Mouse (Mus musculus) WW6 (cell line): ENCODE results near the gene Parp8.

ENCODE experiments used
- DNase-seq: peaks from one replicate; pipeline ENCODE4 v3.0.0-alpha.2; 2013; ENCODE audit warnings: low read depth, low spot score

Gene Parp8

GRCm38 (mm10) chr13:117018676-117019075 lies 6.7 kb downstream of the Parp8 start:
- no peak for DNase-seq

- DNase-seq = no peak
Observed at GRCm38 (mm10) chr13:117013516-117013915, 11.8 kb downstream of the Parp8 start.

GRCm38 (mm10) chr13:117012031-117012430 lies 13.3 kb downstream of the Parp8 start:
- no peak for DNase-seq

- no peak for DNase-seq
Observed at GRCm38 (mm10) chr13:117010143-117010542, 15.2 kb downstream of the Parp8 start.

- DNase-seq = no peak
Observed at GRCm38 (mm10) chr13:117008021-117009015, 17.0 kb downstream of the Parp8 start.

- DNase-seq = no peak
Observed at GRCm38 (mm10) chr13:117007566-117007965, 17.8 kb downstream of the Parp8 start.

- DNase-seq = no peak
Observed at GRCm38 (mm10) chr13:117006638-117007037, 18.7 kb downstream of the Parp8 start.

- DNase-seq = no peak
Observed at GRCm38 (mm10) chr13:117000493-117000892, 24.8 kb downstream of the Parp8 start.

GRCm38 (mm10) chr13:116991560-116991959 lies 33.8 kb downstream of the Parp8 start:
- DNase-seq = no peak

GRCm38 (mm10) chr13:116990327-116990726 lies 35.0 kb downstream of the Parp8 start:
- no peak for DNase-seq

GRCm38 (mm10) chr13:116988706-116989105 lies 36.6 kb downstream of the Parp8 start:
- no peak for DNase-seq

- DNase-seq = no peak
Observed at GRCm38 (mm10) chr13:116988208-116988607, 37.1 kb downstream of the Parp8 start.

- DNase-seq = no peak
Observed at GRCm38 (mm10) chr13:116987284-116987683, 38.1 kb downstream of the Parp8 start.

GRCm38 (mm10) chr13:116986658-116987057 lies 38.7 kb downstream of the Parp8 start:
- DNase-seq = no peak

- DNase-seq = no peak
Observed at GRCm38 (mm10) chr13:116974081-116974860, 51.1 kb downstream of the Parp8 start.

- DNase-seq = no peak
Observed at GRCm38 (mm10) chr13:116973491-116973890, 51.8 kb downstream of the Parp8 start.

- no peak for DNase-seq
Observed at GRCm38 (mm10) chr13:116972036-116972611, 53.2 kb downstream of the Parp8 start.

- no peak for DNase-seq
Observed at GRCm38 (mm10) chr13:116970706-116971428, 54.5 kb downstream of the Parp8 start.

- no peak for DNase-seq
Observed at GRCm38 (mm10) chr13:116969650-116970049, 55.7 kb downstream of the Parp8 start.

GRCm38 (mm10) chr13:116968906-116969305 lies 56.4 kb downstream of the Parp8 start:
- no peak for DNase-seq

- DNase-seq = no peak
Observed at GRCm38 (mm10) chr13:116967459-116967858, 57.9 kb downstream of the Parp8 start.
